Mouse (Mus musculus) ovary, postnatal 14 days (tissue): ENCODE results near the gene Arhgap45.

Experiments used
- DNase-seq: peaks from one replicate; pipeline ENCODE4 v3.0.0; 2022; ENCODE audit warnings: low spot score

The Arhgap45 gene

DNA sequence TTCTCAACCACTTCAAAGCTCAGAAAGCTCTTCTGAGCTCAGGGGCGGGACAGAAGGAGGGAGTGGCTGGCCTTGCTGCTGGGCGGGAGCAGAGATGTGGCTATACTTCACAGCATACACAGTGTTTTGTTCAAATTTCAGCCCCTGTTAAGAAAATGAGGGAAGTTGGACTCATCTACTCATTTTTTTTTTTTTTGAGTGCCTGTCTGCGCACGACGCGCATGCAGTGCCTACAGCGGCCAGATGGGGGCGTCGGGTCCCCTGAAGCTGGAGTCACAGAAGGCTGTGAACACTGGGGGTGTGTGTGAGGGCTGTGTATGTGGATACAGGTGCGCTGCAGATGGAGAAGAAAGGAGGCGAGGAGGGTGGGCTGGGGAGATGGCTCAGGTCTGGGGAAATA is 29.5 kb upstream of the Arhgap45 start:
- peak; percentile 86 for DNase-seq

DNA sequence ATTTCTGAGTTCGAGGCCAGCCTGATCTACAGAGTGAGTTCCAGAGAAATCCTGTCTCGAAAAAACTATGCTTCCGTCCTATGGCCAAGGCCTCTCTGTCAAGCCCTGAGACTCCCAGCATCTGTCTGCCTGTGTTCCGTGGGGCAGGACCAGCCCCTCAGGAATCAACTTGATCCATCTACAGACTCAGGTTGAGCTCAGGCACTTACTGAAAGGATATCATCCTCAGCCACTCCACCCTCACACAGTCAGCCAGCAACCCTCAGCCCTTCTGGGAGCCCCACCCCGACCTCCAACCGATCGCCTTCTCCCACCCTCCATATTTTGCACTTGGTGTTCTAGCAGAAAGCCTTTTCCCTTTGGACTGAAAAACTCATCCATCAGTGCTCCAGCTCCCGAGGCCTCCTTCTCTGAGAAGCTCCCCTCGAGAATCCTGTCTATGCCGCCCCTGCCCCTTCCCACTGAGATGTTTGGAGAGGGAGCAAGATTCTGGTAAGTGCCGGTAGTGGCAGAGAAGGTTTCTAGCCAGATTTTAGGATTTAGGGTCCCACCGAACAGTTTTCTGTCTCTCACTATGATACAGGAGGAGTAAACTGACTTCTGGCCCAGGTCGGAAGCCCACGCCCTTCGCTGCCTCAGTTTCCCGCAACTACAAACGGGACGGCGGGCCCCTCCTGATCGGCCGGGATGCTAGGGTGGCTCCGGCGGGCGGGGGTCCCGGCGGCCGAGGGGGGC is 28.5 kb upstream of the Arhgap45 start:
- DNase-seq = no peak

DNA sequence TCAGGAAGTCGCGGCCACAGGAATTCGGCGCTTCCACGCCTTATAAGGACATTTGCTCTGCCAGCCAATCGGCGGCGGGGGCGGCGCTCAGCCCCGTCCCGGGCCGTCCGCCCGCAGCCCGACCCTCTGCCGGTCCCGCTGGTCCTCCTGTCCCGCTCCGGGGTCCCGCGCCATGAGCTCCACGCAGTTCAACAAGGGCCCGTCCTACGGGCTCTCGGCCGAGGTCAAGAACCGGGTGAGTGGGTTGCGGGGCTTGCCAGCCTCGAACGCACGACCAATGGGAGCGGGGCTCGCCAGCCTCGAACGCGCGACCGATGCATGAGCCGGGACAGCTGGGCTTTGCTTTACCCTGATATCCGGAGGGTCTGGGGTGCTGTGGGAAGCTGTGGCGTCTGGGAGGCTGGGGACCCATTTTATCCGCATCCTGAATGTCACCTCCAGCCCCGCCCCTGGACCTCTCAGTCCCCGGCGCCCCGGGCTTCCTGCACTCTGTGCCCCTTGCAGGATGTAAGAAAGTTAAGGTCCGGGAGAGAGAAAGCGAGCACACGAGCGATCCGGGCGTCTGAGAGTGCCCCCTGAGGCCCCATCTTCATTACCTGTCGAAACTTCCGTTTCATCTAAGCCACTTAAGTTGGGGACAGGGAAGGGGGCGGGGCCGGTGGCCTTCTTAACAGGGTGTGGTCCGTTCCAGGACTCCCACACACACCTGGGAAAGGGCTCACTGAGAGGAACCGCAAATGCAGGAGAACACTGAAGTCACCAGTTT is 27.8 kb upstream of the Arhgap45 start, which contains the start of gene Cnn2:
Gene Cnn2 (plus strand): TSS at position 79 of the 766 bp plus-strand sequence.
- DNase-seq = peak; percentile 59

DNA sequence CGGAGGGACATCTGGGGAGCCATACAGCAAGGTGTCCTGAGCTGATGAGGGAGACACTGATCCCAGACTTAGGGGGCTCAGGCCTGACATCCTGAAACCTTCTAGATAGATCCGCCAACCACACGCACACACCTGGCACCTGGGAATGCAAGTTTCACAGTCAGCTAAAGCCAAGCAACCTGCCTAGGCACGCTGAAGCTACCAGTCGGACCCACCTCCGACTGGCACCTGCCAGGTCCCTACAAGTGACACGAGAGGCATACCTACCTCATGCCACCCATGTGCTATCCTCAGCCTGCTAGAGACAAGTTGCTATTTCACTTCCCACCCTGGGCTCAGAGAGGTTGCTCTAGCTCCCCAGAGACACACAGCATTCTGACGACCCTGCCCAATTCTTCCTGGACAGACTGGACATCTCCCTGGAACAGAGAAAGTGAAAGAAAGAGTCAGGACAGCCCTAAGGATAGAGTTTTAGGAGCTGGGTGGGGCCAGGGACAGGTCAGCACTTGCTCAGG is 27.1 kb upstream of the Arhgap45 start:
- no peak for DNase-seq

DNA sequence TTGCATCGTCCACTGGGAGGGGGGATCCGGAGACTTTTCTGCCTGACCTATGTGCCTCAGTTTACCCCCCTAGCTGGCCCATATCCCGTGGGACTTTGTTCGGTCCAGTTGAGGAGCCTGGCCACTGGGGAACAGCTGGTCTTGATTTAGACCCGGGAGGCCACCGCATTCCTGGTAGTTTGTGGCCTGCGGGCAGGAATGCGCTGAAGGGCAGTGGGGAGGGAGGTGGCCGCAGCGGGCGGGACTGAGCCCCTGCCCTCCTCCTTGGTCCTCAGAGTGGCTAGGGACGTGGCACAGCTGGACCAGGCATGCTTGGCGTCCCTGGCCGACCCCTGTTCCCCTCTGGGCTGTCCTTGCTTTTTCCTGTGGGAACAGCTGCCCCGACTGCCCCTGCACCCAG is 26.6 kb upstream of the Arhgap45 start:
- DNase-seq = no peak

DNA sequence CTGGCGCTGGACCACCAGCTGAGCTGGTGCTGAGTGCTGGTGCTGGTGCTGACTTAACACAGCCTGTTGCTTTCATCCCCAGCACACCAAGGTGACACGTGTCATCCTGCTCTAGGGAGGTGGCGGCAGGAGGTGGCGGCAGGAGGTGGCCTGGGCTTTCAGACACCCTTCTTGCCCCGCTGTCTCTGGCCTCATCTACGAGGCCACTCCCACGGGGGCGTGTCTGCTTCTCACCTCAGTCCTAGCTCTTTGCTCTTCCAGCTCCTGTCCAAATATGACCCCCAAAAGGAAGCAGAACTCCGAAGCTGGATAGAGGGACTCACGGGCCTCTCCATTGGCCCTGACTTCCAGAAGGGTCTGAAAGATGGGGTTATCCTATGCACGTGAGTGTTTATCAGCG is 25.4 kb upstream of the Arhgap45 start:
- no peak for DNase-seq

DNA sequence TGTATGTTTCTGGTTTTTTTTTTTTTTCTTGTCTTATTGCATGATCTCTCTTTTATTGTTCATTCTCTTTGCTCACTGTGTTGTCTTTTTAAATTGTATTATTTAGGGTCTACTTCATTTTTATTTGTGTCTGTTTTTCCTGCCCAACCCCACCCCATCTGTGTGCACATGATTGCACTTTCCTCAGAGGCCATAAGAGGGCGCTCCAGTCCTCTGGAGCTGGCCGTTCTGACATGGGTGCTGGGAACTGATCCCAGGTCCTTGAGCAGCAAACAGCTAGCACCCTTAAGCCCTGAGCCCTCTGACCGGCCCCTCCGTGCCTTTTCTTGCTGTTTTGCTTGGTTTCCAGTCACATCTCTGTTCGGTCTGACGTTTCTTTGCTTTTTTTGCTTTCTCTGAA is 24.9 kb upstream of the Arhgap45 start:
- no peak for DNase-seq

DNA sequence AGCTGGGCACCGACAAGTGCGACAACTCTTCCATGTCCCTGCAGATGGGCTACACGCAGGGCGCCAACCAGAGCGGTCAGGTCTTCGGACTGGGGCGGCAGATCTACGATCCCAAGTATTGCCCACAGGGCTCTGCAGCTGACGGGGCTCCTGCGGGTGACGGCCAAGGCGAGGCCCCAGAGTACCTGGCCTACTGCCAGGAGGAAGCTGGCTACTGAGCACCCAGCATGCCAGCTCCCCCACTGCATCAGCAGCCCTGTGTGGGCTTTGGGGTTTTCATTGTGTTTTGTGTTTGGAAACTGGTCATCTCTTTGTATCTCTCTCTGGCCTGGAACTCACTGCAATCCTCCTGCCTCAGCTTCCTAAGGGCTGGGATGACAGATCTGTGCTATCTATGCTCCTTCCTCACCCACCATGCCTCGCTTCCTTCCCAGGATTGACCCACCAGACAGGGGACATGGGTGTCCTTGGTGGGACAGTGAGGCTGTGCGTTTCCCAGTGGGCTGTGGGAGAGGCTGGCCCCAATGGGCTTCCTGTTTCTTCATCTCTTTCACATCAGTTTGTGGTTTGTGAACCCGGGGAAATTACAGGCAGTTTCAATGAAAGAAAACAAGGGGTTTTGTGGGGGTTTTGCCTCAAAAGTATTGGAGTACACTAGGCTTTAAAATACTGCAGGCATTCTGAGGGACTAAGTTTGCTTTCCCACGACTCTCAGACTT is 21.9 kb upstream of the Arhgap45 start:
- DNase-seq = no peak

DNA sequence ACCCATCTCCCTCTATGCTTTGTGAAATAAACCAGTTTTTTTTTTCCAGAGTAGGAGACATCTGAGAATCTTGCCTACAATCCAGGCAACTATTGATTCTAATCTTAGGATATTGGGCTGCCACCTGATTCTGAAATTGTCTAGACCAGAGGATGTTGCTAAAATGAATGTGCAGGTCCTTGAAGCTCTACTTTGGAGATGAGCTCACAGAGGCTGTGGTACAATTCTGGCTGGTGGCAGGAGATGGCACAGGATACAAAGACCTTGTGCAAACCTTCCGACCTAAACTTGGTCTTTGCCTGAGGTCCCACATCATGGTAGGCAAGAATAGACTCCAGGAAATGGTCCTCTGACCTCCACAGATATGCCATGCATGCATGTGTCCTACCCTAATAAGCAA is 20.8 kb upstream of the Arhgap45 start:
- no peak for DNase-seq

DNA sequence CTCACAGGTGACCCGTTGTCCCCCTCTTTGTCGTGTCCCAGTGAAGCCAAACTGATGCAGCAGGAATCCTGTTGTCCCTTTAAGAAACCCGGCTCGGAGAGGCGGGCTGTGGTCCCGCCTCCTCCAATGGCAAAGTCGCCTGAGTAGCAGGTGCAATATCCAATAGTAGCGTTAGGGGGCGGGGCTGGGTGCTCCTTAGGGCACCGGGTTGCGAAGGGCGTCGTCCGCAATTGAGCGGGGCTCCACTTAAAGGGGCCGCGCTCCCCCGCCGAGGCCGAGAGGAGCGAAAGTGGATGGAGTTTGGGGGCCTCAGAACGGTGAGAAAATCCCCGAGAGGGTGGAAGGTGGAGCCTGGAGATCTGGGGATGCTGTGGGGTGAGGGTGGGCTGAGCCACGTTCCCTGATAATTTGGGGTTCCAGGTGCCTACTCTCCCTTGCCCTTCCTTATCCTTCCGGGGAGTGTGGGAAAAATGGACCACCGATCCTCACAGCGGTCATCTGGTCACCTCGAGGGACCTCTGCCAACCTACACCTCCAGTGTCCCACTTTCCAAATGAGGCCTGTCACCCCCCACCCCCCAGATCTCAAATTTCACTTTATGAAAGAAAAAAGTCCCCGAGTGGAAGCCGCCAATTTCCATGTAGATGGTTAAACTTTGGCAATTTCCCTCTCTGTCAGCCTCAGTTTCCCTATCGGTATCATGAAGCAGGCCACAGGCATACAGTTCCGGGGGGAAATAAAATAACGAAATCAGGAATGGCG is 20.0 kb upstream of the Arhgap45 start, which contains the start of gene Abca7:
Gene Abca7 (plus strand): TSS at position 223 of the 762 bp plus-strand sequence.
- DNase-seq = peak; percentile 97

DNA sequence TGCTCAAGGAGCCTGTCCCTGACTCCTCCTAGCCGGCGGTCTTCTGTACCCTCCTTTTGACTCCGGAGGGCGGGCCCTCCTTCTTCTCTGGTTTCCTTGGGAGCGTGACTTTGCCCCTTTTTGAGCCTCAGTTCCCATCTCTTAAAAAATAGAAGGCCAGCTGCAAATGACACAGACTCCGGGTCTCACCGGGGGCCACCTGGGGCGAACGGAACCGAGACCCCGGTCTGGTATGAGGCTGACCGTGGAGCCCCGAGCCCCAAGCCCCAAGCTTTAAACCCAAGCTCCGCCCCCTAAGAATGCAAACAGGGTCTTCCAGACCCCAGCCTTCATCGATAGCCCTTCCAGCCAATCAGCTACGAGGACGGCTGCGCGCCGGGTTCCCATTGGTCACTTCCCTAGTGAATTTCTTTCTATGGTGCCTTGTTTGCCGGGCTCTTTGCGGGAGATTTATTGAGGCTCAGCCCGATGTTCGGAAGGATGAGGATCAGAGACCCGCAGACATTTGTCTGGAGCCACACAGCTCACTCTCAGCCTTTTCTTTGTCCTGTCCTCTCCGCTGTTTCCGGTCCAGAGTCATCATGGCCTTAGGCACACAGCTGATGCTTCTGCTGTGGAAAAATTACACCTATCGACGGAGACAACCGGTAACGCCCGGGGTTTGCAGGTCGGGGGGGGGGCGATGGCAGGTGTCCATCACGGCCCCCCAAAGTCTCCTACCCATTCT is 19.3 kb upstream of the Arhgap45 start:
- DNase-seq = no peak

DNA sequence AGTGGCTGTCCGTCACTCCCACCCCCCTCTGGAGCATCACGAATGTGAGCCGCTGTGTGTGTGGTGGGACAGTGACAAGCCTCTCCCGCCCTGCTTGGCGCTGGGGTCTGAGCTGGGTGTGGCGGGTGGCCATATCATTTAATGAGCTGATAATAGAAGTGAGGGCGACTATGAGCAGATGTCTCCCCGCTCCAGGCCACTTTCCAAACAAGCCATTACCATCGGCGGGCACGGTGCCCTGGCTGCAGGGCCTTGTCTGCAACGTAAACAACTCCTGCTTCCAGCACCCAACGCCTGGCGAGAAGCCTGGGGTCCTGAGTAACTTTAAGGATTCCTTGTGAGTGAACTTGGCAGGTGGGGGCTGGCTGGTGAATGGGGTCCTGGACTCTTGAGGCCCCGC is 18.6 kb upstream of the Arhgap45 start:
- no peak for DNase-seq

DNA sequence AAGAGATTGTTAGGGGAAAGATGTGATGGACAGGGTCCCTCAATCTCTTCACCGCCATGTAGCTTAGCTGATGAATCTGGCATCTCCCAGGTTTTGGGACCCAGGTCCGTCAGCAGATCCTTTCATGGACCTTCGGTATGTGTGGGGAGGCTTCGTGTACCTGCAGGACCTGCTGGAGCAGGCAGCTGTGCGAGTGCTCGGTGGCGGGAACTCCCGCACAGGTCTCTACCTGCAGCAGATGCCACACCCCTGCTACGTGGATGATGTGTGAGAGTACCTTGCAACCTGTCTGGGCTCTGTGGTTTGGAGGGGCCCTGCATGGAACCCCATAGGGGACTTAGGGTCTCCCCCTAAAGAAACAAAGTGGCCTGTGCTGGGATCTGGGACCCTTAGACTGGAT is 14.5 kb upstream of the Arhgap45 start:
- DNase-seq = no peak

DNA sequence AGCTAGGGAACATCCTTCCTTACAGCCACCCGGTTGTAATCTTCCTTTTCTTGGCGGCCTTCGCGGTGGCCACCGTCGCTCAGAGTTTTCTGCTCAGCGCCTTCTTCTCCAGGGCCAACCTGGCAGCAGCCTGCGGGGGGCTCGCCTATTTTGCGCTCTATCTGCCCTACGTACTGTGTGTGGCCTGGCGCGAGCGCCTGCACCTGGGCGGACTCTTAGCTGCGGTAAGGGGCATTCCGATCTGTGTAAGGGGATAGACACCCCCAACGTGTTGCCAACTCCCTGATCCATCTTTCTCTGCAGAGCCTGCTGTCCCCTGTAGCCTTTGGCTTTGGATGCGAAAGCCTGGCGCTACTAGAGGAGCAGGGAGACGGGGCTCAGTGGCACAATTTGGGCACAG is 13.6 kb upstream of the Arhgap45 start:
- DNase-seq = no peak

DNA sequence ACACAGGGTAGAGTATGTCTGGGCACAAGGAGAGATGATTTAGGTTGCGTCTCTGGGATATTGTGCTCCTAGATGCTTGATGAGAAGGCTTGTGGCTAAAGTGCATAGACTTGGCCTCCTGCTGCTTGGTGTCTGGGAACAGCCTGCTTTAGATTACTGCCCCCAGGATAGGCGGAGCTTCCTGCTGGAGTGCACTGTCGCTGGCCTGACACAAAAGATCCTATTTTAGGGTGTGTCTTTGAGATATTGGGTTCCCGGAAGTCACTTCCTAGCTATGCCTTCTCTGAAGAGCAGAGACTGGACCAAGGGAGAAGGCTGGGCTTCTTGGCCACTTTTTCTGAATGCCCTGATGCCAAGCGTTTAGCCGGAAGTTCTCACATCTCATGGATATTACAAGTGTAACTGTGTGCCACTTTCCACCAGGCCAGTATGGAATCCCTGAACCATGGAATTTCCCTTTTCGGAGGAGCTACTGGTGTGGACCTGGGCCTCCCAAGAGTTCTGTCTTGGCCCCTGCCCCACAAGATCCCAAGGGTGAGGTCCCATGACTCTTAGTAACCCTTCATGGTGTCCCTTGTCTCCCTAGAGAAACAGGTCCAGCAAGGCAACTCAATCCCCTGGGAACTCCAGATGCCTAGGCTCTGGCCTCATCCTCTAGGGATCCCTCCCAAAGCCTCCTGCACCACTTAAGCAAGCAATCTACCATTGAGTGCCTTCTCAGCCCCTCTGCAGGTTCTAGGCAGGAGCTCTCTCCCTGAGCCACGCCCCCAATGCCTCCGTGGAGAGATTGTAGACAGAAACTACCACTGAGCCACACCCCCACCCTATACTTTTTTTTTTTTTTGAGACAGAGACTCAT is 12.8 kb upstream of the Arhgap45 start:
- no peak for DNase-seq

DNA sequence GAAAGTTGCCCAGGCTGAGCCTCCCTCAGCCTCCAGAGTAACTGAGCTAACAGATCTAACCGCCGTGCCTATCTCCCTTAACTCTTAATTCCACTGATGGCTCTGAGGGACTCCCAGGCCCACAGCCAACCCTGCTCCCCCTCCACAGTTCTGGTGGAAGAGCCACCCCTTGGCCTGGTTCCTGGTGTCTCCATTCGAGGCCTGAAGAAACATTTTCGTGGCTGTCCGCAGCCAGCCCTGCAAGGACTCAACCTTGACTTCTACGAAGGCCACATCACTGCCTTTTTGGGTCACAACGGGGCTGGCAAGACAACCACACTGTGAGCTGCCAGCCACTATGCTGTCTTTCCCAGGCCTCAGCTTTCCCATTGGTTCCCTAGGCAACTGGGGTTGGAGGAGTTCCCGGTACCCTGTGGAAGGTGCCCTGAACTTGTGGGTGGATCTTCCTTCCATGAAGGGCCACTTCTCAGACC is 12.2 kb upstream of the Arhgap45 start:
- no peak for DNase-seq

DNA sequence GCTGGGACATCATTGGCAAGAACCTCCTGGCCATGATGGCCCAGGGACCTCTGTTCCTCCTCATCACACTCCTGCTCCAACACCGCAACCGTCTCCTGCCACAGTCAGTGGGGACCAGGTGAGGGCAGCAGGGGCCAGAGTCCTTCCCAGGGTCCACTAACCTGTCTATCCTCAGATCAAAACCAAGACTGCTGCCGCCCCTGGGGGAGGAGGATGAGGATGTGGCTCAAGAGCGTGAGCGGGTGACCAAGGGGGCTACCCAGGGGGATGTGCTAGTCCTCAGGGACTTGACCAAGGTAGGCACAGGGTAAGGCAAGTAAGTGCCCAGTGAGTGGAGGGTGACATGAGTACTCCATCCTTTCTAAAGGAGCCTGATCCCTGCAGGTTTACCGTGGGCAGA is 4.7 kb upstream of the Arhgap45 start:
- DNase-seq = no peak

DNA sequence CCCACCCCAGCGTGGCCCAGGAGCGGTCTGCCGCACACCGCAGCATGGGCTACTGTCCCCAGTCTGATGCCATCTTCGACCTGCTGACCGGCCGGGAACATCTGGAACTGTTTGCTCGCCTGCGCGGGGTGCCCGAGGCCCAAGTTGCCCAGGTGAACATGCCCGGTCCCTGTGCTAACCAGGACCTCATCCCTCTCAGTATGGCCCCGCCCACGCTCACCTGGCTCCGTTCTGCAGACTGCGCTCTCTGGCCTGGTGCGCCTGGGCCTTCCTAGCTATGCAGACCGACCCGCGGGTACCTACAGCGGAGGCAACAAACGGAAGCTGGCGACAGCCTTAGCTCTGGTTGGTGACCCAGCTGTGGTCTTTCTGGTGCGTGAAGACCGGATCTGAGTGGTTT is 2.8 kb upstream of the Arhgap45 start:
- no peak for DNase-seq

DNA sequence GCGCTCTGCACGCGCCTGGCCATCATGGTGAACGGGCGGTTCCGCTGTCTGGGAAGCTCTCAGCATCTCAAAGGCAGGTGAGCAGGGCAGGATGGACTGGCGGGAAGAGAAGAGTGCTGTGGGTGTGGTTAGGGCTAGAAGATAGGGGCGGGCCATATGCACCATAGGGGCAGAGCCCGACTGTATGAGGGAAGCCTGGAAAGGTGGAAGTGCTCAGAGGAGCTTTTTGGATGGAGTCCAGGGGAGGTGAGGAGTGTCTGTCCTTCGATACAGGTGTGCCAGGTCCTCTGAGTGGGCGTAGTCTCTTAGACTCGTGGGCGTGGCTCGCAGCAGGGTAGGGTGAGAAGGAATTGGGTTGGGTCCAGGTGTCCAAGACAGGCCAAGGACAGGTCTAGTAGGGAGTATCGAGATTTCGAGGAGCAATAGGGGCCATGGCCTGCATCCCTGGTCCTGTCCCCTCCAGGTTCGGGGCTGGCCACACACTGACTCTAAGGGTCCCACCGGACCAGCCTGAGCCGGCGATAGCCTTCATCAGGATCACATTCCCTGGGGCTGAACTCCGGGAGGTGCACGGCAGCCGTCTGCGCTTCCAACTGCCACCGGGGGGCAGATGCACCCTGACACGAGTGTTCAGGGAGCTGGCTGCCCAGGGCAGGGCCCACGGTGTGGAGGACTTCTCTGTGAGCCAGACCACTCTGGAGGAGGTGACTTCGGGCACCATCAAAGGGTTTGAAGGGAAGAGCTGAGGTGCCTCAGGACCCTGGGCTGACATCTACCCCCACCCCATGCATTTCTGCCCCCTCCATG is 1.8 kb upstream of the Arhgap45 start:
- no peak for DNase-seq
